Mouse (Mus musculus) thymus, adult 2 months (tissue): ENCODE results near the gene Dicer1.

Source experiments
- CTCF ChIP-seq: fragments of 200-500 bp; IDR thresholded peaks from 2 replicates; pipeline ENCODE4 v1.5.1; 2012; ENCODE audit warnings: mild to moderate bottlenecking, control low read depth, low read length, moderate library complexity, borderline replicate concordance; ENCODE audit not compliant: control insufficient read depth, poor library complexity, insufficient read depth; ENCODE audit errors: extremely low read depth
- POLR2A ChIP-seq: fragments of 200-500 bp; IDR thresholded peaks from 2 replicates; pipeline ENCODE4 v1.6.1; 2012; ENCODE audit warnings: mild to moderate bottlenecking, low read length, control low read depth, moderate library complexity; ENCODE audit not compliant: control insufficient read depth, poor library complexity, insufficient read depth; ENCODE audit errors: extremely low read depth

DNA sequence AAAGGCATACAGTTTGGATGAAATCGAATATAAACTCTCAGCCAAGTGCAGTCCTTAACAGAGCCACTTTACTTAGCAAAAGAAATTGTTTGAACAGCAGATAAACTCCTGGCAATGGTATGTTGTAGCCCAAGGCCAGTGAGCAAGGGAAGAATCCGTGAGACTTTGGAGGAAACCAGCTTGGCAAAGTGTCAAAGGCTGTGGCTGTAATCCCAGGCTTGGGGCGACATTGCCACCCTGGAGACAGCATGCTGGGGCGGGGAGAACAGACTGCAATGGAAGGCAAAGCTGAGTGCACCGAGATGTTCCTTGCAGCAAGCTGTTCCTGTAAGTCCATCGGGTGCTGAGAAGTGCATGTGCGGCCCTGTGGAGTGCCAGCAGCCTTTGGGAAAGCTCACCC lies 109.4 kb downstream of the Dicer1 start:
- TF ChIP-seq POLR2A (no peak), CTCF (no peak)
